Mouse (Mus musculus) heart, postnatal 0 days (tissue): ENCODE data around the gene Commd1.

Experiments used
- CTCF ChIP-seq: IDR thresholded peaks from 2 replicates; pipeline ENCODE4 v1.5.1; 2016; ENCODE audit warnings: antibody characterized with exemption, control low read depth, low read depth
- EP300 ChIP-seq: IDR thresholded peaks from 2 replicates; pipeline ENCODE4 v1.6.1; 2016; ENCODE audit warnings: antibody characterized with exemption, low read depth

DNA sequence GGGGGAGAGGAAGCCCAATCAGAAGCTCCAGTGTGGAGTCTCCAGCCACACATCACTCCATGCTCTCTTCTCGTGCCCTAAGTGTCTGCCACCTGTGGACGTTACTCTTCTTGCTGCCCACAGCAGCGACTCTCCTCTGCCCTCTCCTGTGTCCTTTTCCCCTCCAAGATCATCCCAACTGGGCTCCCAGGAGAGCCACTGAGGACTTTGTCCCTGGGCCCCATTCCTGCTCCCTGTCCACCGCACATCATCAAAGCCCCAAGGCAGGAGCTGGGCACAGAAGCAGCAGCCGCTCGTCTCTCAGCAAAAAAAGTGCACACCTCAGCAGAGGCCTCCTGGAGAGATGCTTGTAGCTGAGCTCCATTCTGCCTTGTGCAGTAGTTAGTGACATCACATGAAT, 32.8 kb upstream of the Commd1 start:
- TF ChIP-seq CTCF (no peak), EP300 (no peak)
